Mouse (Mus musculus) megakaryocyte, embryonic 14.5 days (primary cell): ENCODE measurements around the gene Nsg1.

Source experiments
- FLI1 ChIP-seq: IDR thresholded peaks from 2 replicates; pipeline ENCODE4 v1.6.1; 2012; ENCODE audit warnings: low read length, inconsistent platforms, mixed read lengths
- GATA1 ChIP-seq: IDR thresholded peaks from 3 replicates; pipeline ENCODE4 v1.6.1; 2012; ENCODE audit warnings: mixed read lengths, low read length, inconsistent platforms, borderline replicate concordance

DNA sequence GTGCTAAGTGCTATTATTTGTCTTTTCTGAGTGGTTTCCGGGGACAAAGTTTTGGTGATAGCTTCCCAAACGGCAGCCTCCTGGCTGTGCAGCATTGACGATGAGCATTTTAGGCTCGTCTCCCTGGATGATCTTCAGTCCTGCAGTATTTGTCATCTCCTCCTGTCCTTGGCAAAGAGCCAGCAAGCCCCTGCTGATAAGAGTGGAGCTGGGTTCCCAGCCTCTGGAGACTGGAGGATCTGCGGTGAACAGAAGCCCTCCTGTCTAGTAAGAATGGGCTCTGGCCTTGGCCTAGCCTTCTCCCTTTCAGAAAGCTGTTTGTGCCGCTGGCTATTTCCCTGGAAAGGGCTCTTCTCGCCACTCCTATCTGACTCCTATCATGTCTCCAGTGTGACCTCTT, 38.0 kb downstream of the Nsg1 start:
- TF ChIP-seq GATA1, result no peak
- no peak for TF ChIP-seq FLI1
